Mouse (Mus musculus): ENCODE measurements around the gene Dscaml1. TPM values are rescaled to one million over a fixed set of nuclear protein-coding genes. Genes with fewer than 3 reads are reported as not detected.

The Dscaml1 gene
- polyA plus RNA-seq, 1 experiment: 32.4 TPM

DNA sequence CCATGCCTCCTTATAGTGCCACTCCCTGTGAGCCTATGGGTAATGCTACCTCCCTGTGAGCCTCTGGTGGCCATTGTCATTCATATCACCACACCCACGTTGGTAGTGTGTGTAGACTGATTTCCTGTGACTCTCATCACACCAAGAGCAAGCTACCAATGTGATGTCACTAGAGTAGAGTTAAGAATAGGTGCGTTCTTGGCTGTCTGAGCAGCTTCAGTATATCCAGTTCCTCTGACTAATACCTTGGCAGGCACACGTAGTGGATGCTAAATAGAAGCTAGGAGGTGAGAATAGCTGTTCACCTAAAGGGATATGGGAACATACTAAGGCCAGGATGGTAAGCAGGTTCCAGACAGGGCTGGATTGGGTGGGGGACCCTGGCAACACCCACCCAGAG lies 143.3 kb downstream of the Dscaml1 start:
- no peak overlapping the region for H3K4me3 ChIP-seq (ENCODE audit: control insufficient read depth, low read depth, low read length)
- H3K27ac ChIP-seq (ENCODE audit: control insufficient read depth, insufficient read depth, low read depth, low read length): no peak overlapping the region
- H3K36me3 ChIP-seq (ENCODE audit: control insufficient read depth, insufficient read depth, low read length): no peaks in the 10 kb centered on the region
- no peak for TF ChIP-seq CTCF (IDR thresholded peaks at IDR 0.05; ENCODE audit: control insufficient read depth, insufficient read depth, insufficient replicate concordance, low read depth, low read length)
- no peak for TF ChIP-seq POLR2A (IDR thresholded peaks at IDR 0.05; ENCODE audit: control insufficient read depth, low read depth, low read length)
- no peaks in the 10 kb centered on the region for H3K27me3 ChIP-seq (ENCODE audit: control insufficient read depth, insufficient read depth, low read length)
- no peaks in the 10 kb centered on the region for H3K4me1 ChIP-seq (ENCODE audit: control insufficient read depth, insufficient read depth, low read length)

DNA sequence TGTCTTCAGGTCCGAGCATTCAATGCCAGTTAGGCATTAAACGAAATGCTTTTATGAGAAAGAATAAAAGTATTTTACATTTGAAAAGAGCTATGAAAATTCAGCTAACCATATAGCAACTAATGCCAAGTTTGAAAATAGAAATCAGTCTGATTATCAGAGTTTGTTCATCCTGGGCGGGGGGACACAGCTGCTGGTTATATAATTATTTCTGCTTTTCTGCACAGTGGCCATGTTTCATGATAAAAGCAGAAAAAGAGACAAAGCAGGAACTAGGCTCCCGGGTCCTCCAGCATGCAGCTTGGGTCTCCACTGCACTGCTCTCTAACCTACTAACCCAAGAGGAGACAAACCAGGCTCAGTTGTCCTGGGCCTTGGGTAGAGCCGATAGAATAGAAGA lies 143.9 kb downstream of the Dscaml1 start:
- Histone ChIP-seq H3K27ac (ENCODE audit: control insufficient read depth, insufficient read depth, low read depth, low read length) (no peak overlapping the region), H3K4me1 (ENCODE audit: control insufficient read depth, insufficient read depth, low read length) (no peaks in the 10 kb centered on the region), H3K4me3 (ENCODE audit: control insufficient read depth, low read depth, low read length) (no peak overlapping the region), H3K27me3 (ENCODE audit: control insufficient read depth, insufficient read depth, low read length) (no peaks in the 10 kb centered on the region), H3K36me3 (ENCODE audit: control insufficient read depth, insufficient read depth, low read length) (no peaks in the 10 kb centered on the region)
- TF ChIP-seq POLR2A (IDR thresholded peaks at IDR 0.05; ENCODE audit: control insufficient read depth, low read depth, low read length): no peak
- TF ChIP-seq CTCF (IDR thresholded peaks at IDR 0.05; ENCODE audit: control insufficient read depth, insufficient read depth, insufficient replicate concordance, low read depth, low read length): no peak

- no peak overlapping the region for H3K27ac ChIP-seq (ENCODE audit: control insufficient read depth, insufficient read depth, low read depth, low read length)
- H3K4me1 ChIP-seq (ENCODE audit: control insufficient read depth, insufficient read depth, low read length): no peaks in the 10 kb centered on the region
- no peak overlapping the region for H3K4me3 ChIP-seq (ENCODE audit: control insufficient read depth, low read depth, low read length)
- TF ChIP-seq POLR2A (IDR thresholded peaks at IDR 0.05; ENCODE audit: control insufficient read depth, low read depth, low read length) (no peak), CTCF (IDR thresholded peaks at IDR 0.05; ENCODE audit: control insufficient read depth, insufficient read depth, insufficient replicate concordance, low read depth, low read length) (no peak)
- H3K27me3 ChIP-seq (ENCODE audit: control insufficient read depth, insufficient read depth, low read length): no peaks in the 10 kb centered on the region
- no peaks in the 10 kb centered on the region for H3K36me3 ChIP-seq (ENCODE audit: control insufficient read depth, insufficient read depth, low read length)
These were observed 146.5 kb downstream of the Dscaml1 start for GRCm38 (mm10) chr9:45572787-45573492.

DNA sequence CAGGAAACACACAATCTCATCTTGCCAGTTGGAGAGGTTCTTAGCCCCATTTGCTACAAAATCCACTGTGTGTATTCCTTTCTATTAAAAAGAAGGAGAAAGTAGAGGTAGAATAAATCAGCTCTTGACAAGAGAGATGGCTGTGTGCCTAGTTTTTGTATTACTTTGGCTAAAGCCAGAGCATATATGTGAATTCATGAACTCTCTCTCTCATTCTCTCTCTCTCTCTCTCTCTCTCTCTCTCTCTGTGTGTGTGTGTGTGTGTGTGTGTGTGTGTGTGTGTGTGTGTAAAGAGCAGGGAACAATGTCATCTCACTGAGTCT lies 147.0 kb downstream of the Dscaml1 start:
- Histone ChIP-seq H3K36me3 (ENCODE audit: control insufficient read depth, insufficient read depth, low read length) (no peaks in the 10 kb centered on the region), H3K27me3 (ENCODE audit: control insufficient read depth, insufficient read depth, low read length) (no peaks in the 10 kb centered on the region), H3K27ac (ENCODE audit: control insufficient read depth, insufficient read depth, low read depth, low read length) (no peak overlapping the region), H3K4me1 (ENCODE audit: control insufficient read depth, insufficient read depth, low read length) (no peaks in the 10 kb centered on the region), H3K4me3 (ENCODE audit: control insufficient read depth, low read depth, low read length) (no peak overlapping the region)
- no peak for TF ChIP-seq POLR2A (IDR thresholded peaks at IDR 0.05; ENCODE audit: control insufficient read depth, low read depth, low read length)
- TF ChIP-seq CTCF (IDR thresholded peaks at IDR 0.05; ENCODE audit: control insufficient read depth, insufficient read depth, insufficient replicate concordance, low read depth, low read length): no peak

GRCm38 (mm10) chr9:45574021-45574420 lies 147.6 kb downstream of the Dscaml1 start:
- no peaks in the 10 kb centered on the region for H3K4me1 ChIP-seq (ENCODE audit: control insufficient read depth, insufficient read depth, low read length)
- no peak overlapping the region for H3K4me3 ChIP-seq (ENCODE audit: control insufficient read depth, low read depth, low read length)
- TF ChIP-seq POLR2A (IDR thresholded peaks at IDR 0.05; ENCODE audit: control insufficient read depth, low read depth, low read length): no peak
- TF ChIP-seq CTCF (IDR thresholded peaks at IDR 0.05; ENCODE audit: control insufficient read depth, insufficient read depth, insufficient replicate concordance, low read depth, low read length): no peak
- H3K36me3 ChIP-seq (ENCODE audit: control insufficient read depth, insufficient read depth, low read length): no peaks in the 10 kb centered on the region
- H3K27ac ChIP-seq (ENCODE audit: control insufficient read depth, insufficient read depth, low read depth, low read length): no peak overlapping the region
- H3K27me3 ChIP-seq (ENCODE audit: control insufficient read depth, insufficient read depth, low read length): no peaks in the 10 kb centered on the region

DNA sequence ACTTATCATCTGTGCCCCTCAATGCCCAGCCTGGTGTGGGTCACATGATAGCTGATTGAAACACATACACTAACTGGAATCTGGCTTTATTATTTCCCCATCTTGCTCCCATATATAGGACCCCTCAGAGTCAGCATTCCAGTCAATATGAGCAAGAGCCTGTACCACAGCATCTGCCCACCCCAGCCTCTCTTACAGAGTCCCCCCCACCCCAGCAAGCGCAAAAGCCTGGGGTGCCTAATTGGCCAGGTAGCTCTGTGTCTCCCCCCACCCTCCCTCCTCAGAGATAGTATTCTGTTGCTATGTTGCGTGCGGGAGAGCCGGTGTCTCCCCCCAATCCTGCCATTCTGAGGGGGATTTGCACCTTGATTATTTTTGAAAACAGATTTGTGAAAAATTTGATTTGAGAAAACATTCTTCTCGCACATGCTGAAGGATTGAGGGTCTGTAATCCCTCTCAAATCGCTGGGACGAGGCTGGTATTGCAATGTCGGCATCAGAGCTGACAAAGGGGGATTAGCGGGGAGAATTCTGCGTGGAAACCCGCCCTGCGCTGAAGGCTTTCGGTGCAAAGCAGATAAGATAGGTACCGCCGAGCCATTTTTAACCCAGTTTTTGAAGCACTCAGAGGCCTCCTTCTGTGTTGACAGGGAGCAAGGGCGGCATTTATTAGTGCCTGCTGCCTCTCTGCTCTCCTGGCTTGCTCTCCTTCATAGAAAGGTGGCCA lies 153.8 kb downstream of the Dscaml1 start:
- Histone ChIP-seq H3K4me3 (ENCODE audit: control insufficient read depth, low read depth, low read length) (no peak overlapping the region), H3K27me3 (ENCODE audit: control insufficient read depth, insufficient read depth, low read length) (no peaks in the 10 kb centered on the region), H3K4me1 (ENCODE audit: control insufficient read depth, insufficient read depth, low read length) (no peaks in the 10 kb centered on the region), H3K36me3 (ENCODE audit: control insufficient read depth, insufficient read depth, low read length) (no peaks in the 10 kb centered on the region), H3K27ac (ENCODE audit: control insufficient read depth, insufficient read depth, low read depth, low read length) (no peak overlapping the region)
- no peak for TF ChIP-seq CTCF (IDR thresholded peaks at IDR 0.05; ENCODE audit: control insufficient read depth, insufficient read depth, insufficient replicate concordance, low read depth, low read length)
- TF ChIP-seq POLR2A (IDR thresholded peaks at IDR 0.05; ENCODE audit: control insufficient read depth, low read depth, low read length): no peak

- Histone ChIP-seq H3K36me3 (ENCODE audit: control insufficient read depth, insufficient read depth, low read length) (no peaks in the 10 kb centered on the region), H3K27me3 (ENCODE audit: control insufficient read depth, insufficient read depth, low read length) (no peaks in the 10 kb centered on the region), H3K27ac (ENCODE audit: control insufficient read depth, insufficient read depth, low read depth, low read length) (no peak overlapping the region), H3K4me1 (ENCODE audit: control insufficient read depth, insufficient read depth, low read length) (no peaks in the 10 kb centered on the region), H3K4me3 (ENCODE audit: control insufficient read depth, low read depth, low read length) (no peak overlapping the region)
- TF ChIP-seq POLR2A (IDR thresholded peaks at IDR 0.05; ENCODE audit: control insufficient read depth, low read depth, low read length) (no peak), CTCF (IDR thresholded peaks at IDR 0.05; ENCODE audit: control insufficient read depth, insufficient read depth, insufficient replicate concordance, low read depth, low read length) (no peak)
These were observed 160.0 kb downstream of the Dscaml1 start for GRCm38 (mm10) chr9:45586475-45586874.
